Mouse (Mus musculus): ENCODE data around the gene Cap1.

GRCm38 (mm10) chr4:122868041-122868440 lies 17.8 kb downstream of the Cap1 start:
- no peak for TF ChIP-seq ZNF384 (IDR thresholded peaks at IDR 0.05; ENCODE audit: low read depth, low read length)
- TF ChIP-seq HCFC1 (IDR thresholded peaks at IDR 0.05; ENCODE audit: borderline replicate concordance, insufficient read depth, low read length), result no peak
